Mouse (Mus musculus) cerebellum, adult 11 months (tissue): ENCODE measurements around the gene Rab31.

ENCODE experiments used
- DNase-seq: peaks from one replicate; pipeline ENCODE4 v3.0.0; 2022

Gene Rab31

GRCm38 (mm10) chr17:65697791-65698463, 74.6 kb downstream of the Rab31 start:
- DNase-seq, result peak; percentile 35

- no peak for DNase-seq
These were observed 75.6 kb downstream of the Rab31 start for GRCm38 (mm10) chr17:65696939-65697338.

DNA sequence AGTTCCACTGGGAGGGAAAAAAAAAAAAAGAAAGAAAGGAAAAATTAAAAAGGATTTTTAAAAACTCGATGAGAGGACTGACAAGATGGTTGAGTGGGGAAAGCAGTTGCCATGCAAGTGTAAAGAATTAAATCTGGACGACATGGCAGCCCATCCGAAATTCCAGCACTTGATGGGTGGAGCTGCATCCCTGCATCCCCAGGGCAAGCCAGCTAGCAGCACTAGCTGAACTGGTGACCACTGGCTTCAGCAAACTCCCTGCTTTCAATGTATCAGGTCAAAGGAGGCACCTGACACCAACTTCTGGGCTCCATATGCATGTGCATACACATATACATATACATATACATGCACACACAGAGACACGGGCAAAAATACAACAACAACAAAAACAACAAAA, 80.3 kb downstream of the Rab31 start:
- no peak for DNase-seq

DNA sequence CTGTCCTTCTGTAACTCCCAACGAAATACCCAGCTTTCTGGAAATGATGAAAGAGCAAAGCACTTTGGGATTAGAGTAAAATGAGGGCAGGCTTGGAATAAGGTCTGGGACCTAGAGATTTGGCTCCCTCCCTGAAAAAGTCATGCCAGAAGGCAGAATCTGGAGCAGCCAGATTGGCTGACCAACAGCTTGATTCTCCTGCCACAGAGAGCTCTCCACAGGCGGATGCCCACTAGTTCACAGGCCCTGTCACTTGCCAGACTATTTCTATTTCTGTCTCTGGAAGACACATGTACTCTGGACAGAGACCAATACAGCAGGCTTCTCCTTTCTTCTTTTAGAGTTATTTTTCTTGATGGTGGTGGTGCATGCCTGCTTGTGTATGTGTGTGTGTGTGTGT, 88.8 kb downstream of the Rab31 start:
- peak; percentile 81 for DNase-seq

- peak; percentile 22 for DNase-seq
These were observed 89.2 kb downstream of the Rab31 start for GRCm38 (mm10) chr17:65683316-65683715.

DNA sequence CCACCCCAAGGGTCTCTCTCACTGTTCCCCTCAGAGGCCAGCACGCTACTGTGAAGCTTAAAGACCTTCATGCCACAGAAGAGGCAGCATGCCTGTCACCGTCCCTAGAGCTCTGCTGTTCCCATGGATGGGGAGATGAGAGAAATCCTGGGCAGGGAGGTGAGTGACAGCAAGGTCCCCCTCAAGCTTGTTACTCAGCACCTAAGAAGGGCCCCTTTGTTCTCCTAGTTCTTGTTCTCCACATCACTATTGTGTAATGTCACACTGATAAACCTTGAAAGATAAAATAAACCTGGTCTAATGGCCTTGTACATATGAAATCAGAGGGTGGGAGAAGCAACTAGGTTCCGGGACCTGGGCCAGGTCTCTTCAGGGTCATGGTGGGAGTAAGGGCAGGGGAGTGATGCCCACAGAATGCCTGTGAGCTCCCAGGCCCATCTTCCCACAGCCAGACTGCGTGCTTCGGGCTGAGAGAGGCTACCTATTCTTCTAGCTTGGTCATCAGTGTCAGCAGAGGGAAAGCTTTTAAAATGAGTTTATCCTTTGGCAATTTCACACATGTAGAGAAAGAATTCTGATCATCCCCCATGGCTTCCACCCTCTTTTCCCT, 90.4 kb downstream of the Rab31 start:
- DNase-seq, result no peak

- no peak for DNase-seq
These were observed 91.0 kb downstream of the Rab31 start for GRCm38 (mm10) chr17:65681516-65681915.

GRCm38 (mm10) chr17:65680801-65681412, 91.6 kb downstream of the Rab31 start:
- no peak for DNase-seq

DNA sequence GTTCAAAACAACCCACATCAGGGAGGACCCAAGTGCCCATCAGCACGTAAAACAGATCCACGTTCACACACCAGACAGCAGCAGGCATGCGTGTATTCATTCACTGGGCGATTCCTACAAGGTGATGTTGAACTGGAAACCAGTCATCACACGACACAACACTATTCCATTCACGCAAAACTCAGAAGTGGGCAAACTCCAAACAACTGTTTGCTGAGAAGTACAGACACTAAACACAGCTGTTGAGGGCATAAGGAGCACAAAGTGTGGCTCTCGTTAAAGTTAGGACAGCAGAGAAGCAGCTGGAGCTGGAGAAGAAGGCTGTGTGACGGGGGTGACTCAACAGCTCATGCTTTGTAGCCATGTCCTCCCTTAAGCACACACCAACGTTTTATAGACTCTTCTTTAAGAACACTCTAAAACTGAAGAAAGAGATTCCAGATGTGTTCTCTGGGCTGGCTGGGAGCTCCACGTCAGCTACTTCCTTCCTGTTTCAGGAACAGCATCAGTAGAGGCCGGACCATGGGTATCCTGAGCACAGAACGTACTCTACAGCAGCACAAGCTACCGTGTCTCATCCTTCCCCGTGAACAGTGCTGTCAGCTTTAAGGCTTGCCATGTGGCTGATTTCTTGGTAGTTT, 92.6 kb downstream of the Rab31 start:
- DNase-seq, result no peak

DNA sequence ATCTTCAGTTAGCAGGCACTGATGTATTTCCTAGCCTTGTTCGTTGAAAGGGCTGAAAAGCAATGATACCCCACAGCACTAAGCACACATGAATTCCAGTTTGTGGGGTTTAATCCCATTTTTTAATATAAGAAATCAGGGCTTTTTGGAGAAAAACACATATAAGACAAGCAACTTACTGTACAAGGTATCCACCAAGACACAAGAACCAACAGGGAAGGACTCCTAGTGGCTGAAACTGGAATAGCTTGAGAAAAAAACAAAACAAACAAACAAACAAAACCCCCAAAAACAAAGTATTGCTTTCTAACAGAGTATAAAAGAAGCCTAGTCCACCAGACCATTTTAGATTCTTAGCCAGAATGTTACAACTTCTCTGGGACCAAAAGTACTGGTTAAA, 94.8 kb downstream of the Rab31 start:
- no peak for DNase-seq

DNA sequence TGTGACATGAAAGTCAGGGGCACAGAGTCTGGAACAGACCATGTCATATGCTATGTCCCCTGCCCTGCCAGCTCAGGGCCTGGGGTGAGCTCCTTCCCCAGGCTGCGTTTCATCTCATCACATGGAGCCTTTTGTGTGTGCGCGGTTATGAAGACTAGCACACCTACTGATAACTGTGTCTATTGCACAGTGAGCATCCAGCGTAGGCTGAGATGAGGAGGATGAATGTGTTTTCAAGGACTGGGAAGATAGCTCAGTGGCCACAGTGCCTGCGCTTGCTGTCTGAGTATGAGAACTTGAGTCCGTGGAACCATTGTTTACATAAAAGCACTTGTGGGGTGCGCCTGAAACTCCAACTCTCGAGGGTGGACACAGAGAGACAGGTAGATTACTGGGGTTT, 96.0 kb downstream of the Rab31 start:
- DNase-seq, result no peak

GRCm38 (mm10) chr17:65675985-65676384, 96.6 kb downstream of the Rab31 start:
- DNase-seq, result no peak

GRCm38 (mm10) chr17:65674710-65675171, 97.8 kb downstream of the Rab31 start:
- DNase-seq, result no peak

DNA sequence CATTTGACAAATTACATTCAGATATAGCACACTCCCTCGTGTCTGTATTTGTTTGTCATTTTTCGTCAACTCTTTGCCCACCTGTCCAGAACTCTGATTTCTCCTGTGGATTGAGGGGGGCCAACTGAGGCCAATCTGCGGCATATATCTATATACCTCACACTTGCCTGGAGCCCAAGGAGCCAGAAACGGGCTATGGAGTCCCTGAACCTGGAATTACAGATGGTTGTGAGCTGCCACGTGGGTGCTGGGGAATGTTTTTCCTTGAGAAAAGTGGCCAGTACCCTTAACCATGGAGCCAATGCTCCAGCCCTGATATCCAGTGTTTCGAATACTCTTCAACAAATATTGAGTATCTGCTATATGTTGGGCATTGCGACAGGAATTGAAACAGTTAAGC, 99.6 kb downstream of the Rab31 start:
- no peak for DNase-seq

DNA sequence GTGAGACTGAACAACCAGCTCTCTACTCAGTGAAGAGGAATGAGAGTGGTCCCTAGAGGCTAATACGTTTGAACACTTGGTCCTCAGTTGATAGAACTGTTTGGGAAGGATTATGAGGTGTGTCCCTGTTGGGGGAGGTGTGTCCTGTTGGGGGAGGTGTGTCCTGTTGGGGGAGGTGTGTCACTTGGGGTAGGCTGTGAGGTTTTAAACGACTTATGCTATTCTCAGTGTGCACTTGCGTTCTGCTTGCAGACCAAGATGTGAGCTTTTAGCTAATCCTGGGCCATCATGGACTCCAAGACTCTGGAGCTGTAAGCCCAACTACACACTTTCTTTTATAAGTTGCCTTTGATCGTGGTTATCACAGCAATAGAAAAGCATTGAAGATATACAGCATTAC, 103.5 kb downstream of the Rab31 start:
- no peak for DNase-seq

- no peak for DNase-seq
These were observed 104.8 kb downstream of the Rab31 start for GRCm38 (mm10) chr17:65667792-65668191.

GRCm38 (mm10) chr17:65666388-65667161, 106.0 kb downstream of the Rab31 start:
- DNase-seq, result no peak

DNA sequence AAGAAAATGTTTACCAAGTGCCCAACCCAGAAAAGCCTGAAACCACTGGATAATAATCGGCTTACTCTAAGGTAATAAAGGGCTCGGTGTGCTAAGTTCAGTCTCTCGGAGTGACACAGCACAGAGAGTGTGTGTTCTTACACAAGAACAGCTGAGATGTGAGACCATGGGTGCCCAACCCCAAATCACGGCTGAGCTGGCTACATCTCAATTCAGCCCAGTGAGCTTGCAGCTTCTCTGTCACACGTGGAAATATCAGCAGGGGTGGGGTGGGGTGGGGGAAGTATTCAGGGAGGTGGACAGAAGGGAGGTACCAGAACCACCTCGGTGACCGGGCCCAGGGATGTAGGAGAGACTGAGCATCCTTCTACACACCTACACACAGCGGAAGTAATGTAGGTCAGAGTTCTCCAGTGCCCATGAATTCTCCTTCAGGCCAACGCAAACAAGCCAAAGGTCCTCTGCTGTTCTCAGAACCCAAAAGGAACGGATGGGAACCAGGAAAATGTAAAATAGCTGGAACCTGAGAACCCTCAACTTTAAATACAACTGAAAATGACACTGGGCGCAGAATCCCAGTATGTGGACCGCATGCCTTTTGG, 106.7 kb downstream of the Rab31 start:
- DNase-seq, result no peak

GRCm38 (mm10) chr17:65663329-65664078, 109.0 kb downstream of the Rab31 start:
- no peak for DNase-seq

DNA sequence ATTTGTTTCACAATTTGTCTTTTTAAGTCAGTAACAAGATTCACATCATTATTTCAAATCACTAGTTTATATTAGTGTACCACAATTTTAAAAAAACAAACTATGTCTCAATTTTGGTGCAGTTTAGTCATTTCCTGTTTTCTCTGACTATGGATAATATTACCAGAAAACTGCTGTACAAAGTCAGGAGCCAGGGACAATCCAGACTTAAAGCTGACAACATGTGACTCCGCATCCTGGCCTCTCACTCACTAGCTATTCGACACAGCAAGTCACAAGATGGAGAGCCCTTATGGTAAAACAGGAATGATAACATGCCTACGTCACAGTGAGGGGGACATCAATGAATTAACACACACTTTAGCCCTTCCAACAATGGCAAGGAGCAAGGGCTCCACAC, 109.9 kb downstream of the Rab31 start:
- DNase-seq, result no peak

- DNase-seq, result no peak
These were observed 114.1 kb downstream of the Rab31 start for GRCm38 (mm10) chr17:65658416-65658815.

DNA sequence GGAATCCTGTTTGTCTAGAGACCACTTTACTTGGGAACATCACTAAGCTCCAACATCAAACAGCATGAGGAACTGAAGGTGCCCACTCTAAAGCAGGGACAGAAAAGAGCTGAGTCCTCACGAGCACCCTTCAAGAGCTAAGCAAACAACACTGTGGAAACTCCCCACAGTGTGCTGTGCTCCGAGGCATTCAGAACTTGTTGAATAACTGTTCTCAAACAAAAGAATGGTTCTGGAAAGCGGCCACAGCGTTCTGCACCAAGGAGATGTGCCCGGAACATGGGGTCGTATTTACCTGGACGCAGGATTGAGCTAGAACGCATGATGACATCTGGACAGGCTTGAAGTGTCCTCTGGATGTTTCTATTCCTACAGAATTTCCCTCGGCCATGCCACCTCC, 114.6 kb downstream of the Rab31 start:
- DNase-seq, result no peak
